ENCODE assay signal across 13 mouse cellular contexts in the genomic region with DNA sequence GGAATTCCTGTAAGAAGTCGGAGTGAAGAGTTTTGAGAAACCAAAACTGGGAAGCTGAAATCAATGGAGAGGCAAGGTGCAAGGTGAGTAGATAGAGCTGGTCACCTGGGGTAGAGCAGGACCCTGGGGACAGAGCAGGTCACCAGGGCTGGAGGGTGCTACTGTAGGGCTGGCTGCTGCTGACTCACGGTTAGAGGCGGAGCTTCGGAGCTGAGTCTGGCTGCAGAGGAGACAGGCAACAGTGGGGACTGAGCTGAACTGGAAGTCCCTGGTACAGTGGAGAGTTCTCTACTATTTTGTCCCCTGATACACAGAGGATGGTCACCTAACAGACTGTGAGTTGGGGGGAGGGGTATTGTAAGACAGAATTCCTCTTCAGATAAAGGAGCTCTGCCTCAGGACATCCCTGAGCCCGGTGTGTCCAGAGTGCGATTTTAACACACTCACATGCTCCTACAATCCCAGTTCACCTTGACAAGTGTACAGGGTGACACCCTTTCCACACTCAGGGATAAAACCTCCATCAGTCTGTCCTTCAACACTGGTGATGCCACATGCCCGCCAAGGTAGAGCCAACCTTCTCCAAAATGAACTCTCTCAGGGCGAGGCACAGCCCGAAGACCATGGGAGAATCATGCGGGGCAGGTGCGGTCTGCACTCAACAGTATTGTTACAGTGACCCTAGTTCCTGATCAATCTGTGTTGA. TPM values are rescaled to one million over a fixed set of nuclear protein-coding genes. Genes with fewer than 3 reads are reported as not detected.
A peak's percentile ranks its signal among the peaks of the same experiment; 100 is the strongest.
DNase-seq lines count a peak whose midpoint lies in the region; ATAC-seq and TF ChIP-seq lines count a peak whose summit lies in the region.
"Had no signal": no experiment of that assay in that cellular context is flagged by ENCODE, and none has a peak within 500 bp of the region (broad histone marks: within the 10 kb centered on the region; RNA-seq: fewer than 3 reads in every experiment).

No protein-coding gene starts in this region.

- peaks cover 30% of the 10 kb centered on the region for H3K4me1 ChIP-seq in limb, embryonic 10.5 days
- H3K4me1 ChIP-seq in embryonic facial prominence, embryonic 10.5 days = peaks cover 23% of the 10 kb centered on the region
- H3K4me1 ChIP-seq: liver, embryonic 13.5 days had no signal

- intact Hi-C loops in gastrocnemius, adult 2 months (cut with DNase I) = no loop called here

- no peak for TF ChIP-seq CTCF in gastrocnemius, adult 2 months (IDR thresholded peaks at IDR 0.05)

- H3K36me3 ChIP-seq in limb, embryonic 10.5 days = no peaks in the 10 kb centered on the region
- H3K36me3 ChIP-seq in embryonic facial prominence, embryonic 10.5 days (replicated peaks) = no peaks in the 10 kb centered on the region
- H3K36me3 ChIP-seq: liver, embryonic 13.5 days had no signal

- H3K4me3 ChIP-seq in limb, embryonic 10.5 days = no peak overlapping the region
- no peak overlapping the region for H3K4me3 ChIP-seq in gastrocnemius, adult 2 months
- H3K4me3 ChIP-seq in embryonic facial prominence, embryonic 10.5 days = no peak overlapping the region
- H3K4me3 ChIP-seq: liver, embryonic 13.5 days had no signal

- ATAC-seq in frontal cortex, adult (ENCODE audit: low TSS enrichment) = peak; percentile 63

- H3K27me3 ChIP-seq in limb, embryonic 10.5 days (ENCODE audit: low read depth, poor library complexity, severe bottlenecking) = peaks cover 4% of the 10 kb centered on the region; the same call in 1 of the 2 replicates
- H3K27me3 ChIP-seq in embryonic facial prominence, embryonic 10.5 days (replicated peaks; ENCODE audit: low read depth, poor library complexity, severe bottlenecking) = peaks cover 16% of the 10 kb centered on the region
- H3K27me3 ChIP-seq: liver, embryonic 13.5 days had no signal

- H3K9me3 ChIP-seq in limb, embryonic 10.5 days (replicated peaks) = no peaks in the 10 kb centered on the region
- H3K9me3 ChIP-seq in embryonic facial prominence, embryonic 10.5 days = no peaks in the 10 kb centered on the region
- H3K9me3 ChIP-seq: liver, embryonic 13.5 days had no signal

- no peak overlapping the region for H3K27ac ChIP-seq in limb, embryonic 10.5 days
- H3K27ac ChIP-seq in gastrocnemius, adult 2 months = no peak overlapping the region
- no peak overlapping the region for H3K27ac ChIP-seq in embryonic facial prominence, embryonic 10.5 days (replicated peaks)
- H3K27ac ChIP-seq: liver, embryonic 13.5 days had no signal

- WGBS in limb, embryonic 10.5 days = 88% methylated on average over 11 of the region's 11 CpGs
- 81% methylated on average over 11 of the region's 11 CpGs for WGBS in embryonic facial prominence, embryonic 10.5 days

- no peak for DNase-seq in frontal cortex, postnatal 10 days (ENCODE audit: low spot score in 2 of 2)
- DNase-seq in urinary bladder, postnatal 14 days (ENCODE audit: low spot score) = peak; percentile 0
- DNase-seq in urinary bladder, postnatal 36 days (ENCODE audit: low spot score in 2 of 2) = no peak
- peak; percentile 24 for DNase-seq in limb, embryonic 10.5 days (ENCODE audit: low spot score)
- DNase-seq in gastrocnemius, adult 2 months = no peak
- no peak for DNase-seq in embryonic facial prominence, embryonic 10.5 days (ENCODE audit: low spot score)
- DNase-seq in heart, adult 9 months (ENCODE audit: low spot score in 2 of 2) = no peak
- DNase-seq: gastrocnemius, postnatal 10 days; heart, postnatal 4 days; kidney, postnatal 25 days; liver, embryonic 13.5 days had no signal

RNA-seq across cellular contexts. Expression of gene Rpl36-ps4, which starts 44.3 kb away (rescaled TPM):
- polyA plus RNA-seq in limb, embryonic 10.5 days (2016; fragmentation: Nextera tagmentation; extraction: Ambion mirVana) = not detected in 2 replicates
- total RNA-seq in gastrocnemius, adult 2 months (2021) = not detected
- not detected in 2 replicates for polyA plus RNA-seq in embryonic facial prominence, embryonic 10.5 days (2016; fragmentation: Nextera tagmentation; extraction: Ambion mirVana)
- total RNA-seq: gastrocnemius, postnatal 10 days; heart, postnatal 4 days had no signal
- polyA plus RNA-seq: liver, embryonic 13.5 days; testis, adult 2 months had no signal

Comparison
In these comparisons a context has a peak if more than half of its experiments do, and no peak if none do; other contexts are left out.
1. DNase-seq: peak in urinary bladder, postnatal 14 days (single experiment) and limb, embryonic 10.5 days (single experiment); none in frontal cortex, postnatal 10 days (0 of 2), urinary bladder, postnatal 36 days (0 of 2), gastrocnemius, adult 2 months (single experiment), embryonic facial prominence, embryonic 10.5 days (single experiment) and heart, adult 9 months (0 of 2).